Mouse (Mus musculus) spleen, adult 2 months (tissue): ENCODE results near the gene Hecw2. TPM values are rescaled to one million over a fixed set of nuclear protein-coding genes. Genes with fewer than 3 reads are reported as not detected.

Experiments
- DNase-seq, 2 experiments: peaks; one replicate each; pipeline versions ENCODE4 v3.0.0 to v3.0.0-alpha.2; 2012 to 2021; ENCODE audit warnings: low spot score in 2 of 2, low read depth in 1 of 2
- H3K27ac ChIP-seq: fragments of 200-500 bp; 2 replicates; pipeline ENCODE4 v1.5.1; 2012; ENCODE audit warnings: low read length, inconsistent platforms; ENCODE audit not compliant: insufficient read depth
- H3K27me3 ChIP-seq: fragments of 200-500 bp; 2 replicates; pipeline ENCODE4 v1.6.1; 2012; ENCODE audit warnings: mild to moderate bottlenecking, moderate library complexity, low read length, inconsistent platforms; ENCODE audit not compliant: control insufficient read depth, insufficient read depth
- H3K36me3 ChIP-seq: fragments of 200-500 bp; 2 replicates; pipeline ENCODE4 v1.6.1; 2012; ENCODE audit warnings: mild to moderate bottlenecking, low read length, inconsistent platforms; ENCODE audit not compliant: control insufficient read depth, insufficient read depth
- H3K4me1 ChIP-seq: fragments of 200-500 bp; 2 replicates; pipeline ENCODE4 v1.6.1; 2011; ENCODE audit warnings: inconsistent platforms; ENCODE audit not compliant: control insufficient read depth, insufficient read depth, insufficient read length
- H3K4me3 ChIP-seq: fragments of 200-500 bp; 2 replicates; pipeline ENCODE4 v1.5.1; 2011; ENCODE audit warnings: mild to moderate bottlenecking, inconsistent platforms; ENCODE audit not compliant: insufficient read depth, insufficient read length; ENCODE audit errors: extremely low read depth
- CTCF ChIP-seq: fragments of 200-500 bp; IDR thresholded peaks from 2 replicates; pipeline ENCODE4 v1.5.1; 2011; ENCODE audit warnings: mild to moderate bottlenecking, inconsistent platforms; ENCODE audit not compliant: insufficient read depth, insufficient read length, insufficient replicate concordance; ENCODE audit errors: extremely low read depth
- POLR2A ChIP-seq: fragments of 200-500 bp; IDR thresholded peaks from 2 replicates; pipeline ENCODE4 v1.6.1; 2011; ENCODE audit warnings: low read depth, low read length, inconsistent platforms
- WGBS: fragments of 180-500 bp; shearing (Covaris S2); methylation state at CpG from one replicate; pipeline ENCODE4 v1.1.7; 2018; 5-methylcytosine and 5-hydroxymethylcytosine counted together
- polyA plus RNA-seq: library from polyadenylated mRNA; depleted of rRNA; stranded (reverse); fragments of >200 nt; gene quantifications from 2 replicates; pipeline ENCODE4 v1.2.3, GENCODE M21; 2012

Gene Hecw2
- polyA plus RNA-seq, 1 experiment: 0.19 TPM

GRCm38 (mm10) chr1:53986185-53986892 is 208.6 kb downstream of the Hecw2 start:
- DNase-seq: no peak
- H3K4me3 ChIP-seq: no peak overlapping the region
- no peak overlapping the region for H3K27ac ChIP-seq
- 62% methylated on average over 8 of the region's 8 CpGs for WGBS
- no peaks in the 10 kb centered on the region for H3K36me3 ChIP-seq
- no peaks in the 10 kb centered on the region for H3K4me1 ChIP-seq
- no peak for TF ChIP-seq POLR2A
- no peak for TF ChIP-seq CTCF
- no peaks in the 10 kb centered on the region for H3K27me3 ChIP-seq

GRCm38 (mm10) chr1:53978514-53978831 is 216.5 kb downstream of the Hecw2 start:
- Histone ChIP-seq H3K4me3 (no peak overlapping the region), H3K27me3 (no peaks in the 10 kb centered on the region), H3K4me1 (0 out of 2 replicates have a peak, but pooled peaks cover 2% of the 10 kb centered on the region), H3K36me3 (no peaks in the 10 kb centered on the region), H3K27ac (no peak overlapping the region)
- 87% methylated on average over 2 of the region's 2 CpGs for WGBS
- TF ChIP-seq POLR2A: no peak
- no peak for TF ChIP-seq CTCF
- no peak for DNase-seq

GRCm38 (mm10) chr1:53977806-53978513 is 217.0 kb downstream of the Hecw2 start:
- no peak for TF ChIP-seq CTCF
- TF ChIP-seq POLR2A: no peak
- 0 out of 2 replicates have a peak, but pooled peaks cover 2% of the 10 kb centered on the region for H3K4me1 ChIP-seq
- H3K36me3 ChIP-seq: no peaks in the 10 kb centered on the region
- 49% methylated on average over 8 of the region's 8 CpGs for WGBS
- no peak overlapping the region for H3K27ac ChIP-seq
- no peak overlapping the region for H3K4me3 ChIP-seq
- H3K27me3 ChIP-seq: no peaks in the 10 kb centered on the region
- DNase-seq: no peak

GRCm38 (mm10) chr1:53976721-53977120 is 218.2 kb downstream of the Hecw2 start:
- TF ChIP-seq POLR2A: no peak
- no peak for TF ChIP-seq CTCF
- Histone ChIP-seq H3K36me3 (no peaks in the 10 kb centered on the region), H3K27ac (no peak overlapping the region), H3K4me1 (0 out of 2 replicates have a peak, but pooled peaks cover 2% of the 10 kb centered on the region), H3K4me3 (no peak overlapping the region), H3K27me3 (no peaks in the 10 kb centered on the region)
- 88% methylated on average over 5 of the region's 5 CpGs for whole genome bisulfite sequencing
- no peak for DNase-seq

GRCm38 (mm10) chr1:53976100-53976499 is 218.9 kb downstream of the Hecw2 start:
- H3K36me3 ChIP-seq: no peaks in the 10 kb centered on the region
- no peak for TF ChIP-seq POLR2A
- TF ChIP-seq CTCF: no peak
- 0 out of 2 replicates have a peak, but pooled peaks cover 2% of the 10 kb centered on the region for H3K4me1 ChIP-seq
- DNase-seq: peak in 1 of 2 experiments; percentile 4
- H3K4me3 ChIP-seq: no peak overlapping the region
- H3K27ac ChIP-seq: no peak overlapping the region
- no peaks in the 10 kb centered on the region for H3K27me3 ChIP-seq
- WGBS: 38% methylated on average over 8 of the region's 8 CpGs

GRCm38 (mm10) chr1:53974941-53975340 is 220.0 kb downstream of the Hecw2 start:
- Histone ChIP-seq H3K36me3 (no peaks in the 10 kb centered on the region), H3K27me3 (no peaks in the 10 kb centered on the region), H3K4me1 (0 out of 2 replicates have a peak, but pooled peaks cover 2% of the 10 kb centered on the region), H3K27ac (no peak overlapping the region), H3K4me3 (no peak overlapping the region)
- TF ChIP-seq CTCF (no peak), POLR2A (no peak)
- WGBS: 27% methylated on average over 5 of the region's 5 CpGs
- DNase-seq: no peak
